Mouse (Mus musculus) urinary bladder, postnatal 36 days (tissue): ENCODE data around the gene Pafah1b3.

Experiments
- DNase-seq, 2 experiments: peaks; one replicate each; pipeline ENCODE4 v3.0.0; 2022; ENCODE audit warnings: low spot score in 2 of 2, mixed read lengths in 1 of 2

Gene Pafah1b3

GRCm38 (mm10) chr7:25305956-25306613, 8.3 kb upstream of the Pafah1b3 start, which contains the start of gene Tmem145:
TSS of gene Tmem145 (plus strand) at chr7:25306106.
- no peak for DNase-seq

DNA sequence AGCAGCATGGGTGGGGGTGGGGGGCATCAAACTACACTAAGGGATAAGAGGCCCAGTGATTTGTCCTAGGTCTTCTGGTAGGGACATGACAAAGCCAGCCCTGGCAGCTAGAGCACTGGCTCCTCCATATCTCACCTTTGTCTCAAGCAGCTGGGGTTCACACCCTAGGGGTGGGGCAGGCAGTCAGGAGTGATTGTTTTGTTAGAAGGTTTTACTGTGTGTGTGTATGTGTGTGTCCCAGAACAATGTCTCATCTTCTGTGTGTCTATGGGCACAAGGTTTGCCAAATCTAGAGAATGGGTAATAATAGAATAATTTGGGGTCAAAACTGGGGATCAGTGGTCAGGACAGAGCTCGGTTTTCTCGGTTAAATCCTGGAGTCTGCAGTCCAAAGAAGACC, 7.7 kb upstream of the Pafah1b3 start:
- DNase-seq = no peak

- DNase-seq = no peak
Observed at GRCm38 (mm10) chr7:25303685-25304006, 5.9 kb upstream of the Pafah1b3 start.

DNA sequence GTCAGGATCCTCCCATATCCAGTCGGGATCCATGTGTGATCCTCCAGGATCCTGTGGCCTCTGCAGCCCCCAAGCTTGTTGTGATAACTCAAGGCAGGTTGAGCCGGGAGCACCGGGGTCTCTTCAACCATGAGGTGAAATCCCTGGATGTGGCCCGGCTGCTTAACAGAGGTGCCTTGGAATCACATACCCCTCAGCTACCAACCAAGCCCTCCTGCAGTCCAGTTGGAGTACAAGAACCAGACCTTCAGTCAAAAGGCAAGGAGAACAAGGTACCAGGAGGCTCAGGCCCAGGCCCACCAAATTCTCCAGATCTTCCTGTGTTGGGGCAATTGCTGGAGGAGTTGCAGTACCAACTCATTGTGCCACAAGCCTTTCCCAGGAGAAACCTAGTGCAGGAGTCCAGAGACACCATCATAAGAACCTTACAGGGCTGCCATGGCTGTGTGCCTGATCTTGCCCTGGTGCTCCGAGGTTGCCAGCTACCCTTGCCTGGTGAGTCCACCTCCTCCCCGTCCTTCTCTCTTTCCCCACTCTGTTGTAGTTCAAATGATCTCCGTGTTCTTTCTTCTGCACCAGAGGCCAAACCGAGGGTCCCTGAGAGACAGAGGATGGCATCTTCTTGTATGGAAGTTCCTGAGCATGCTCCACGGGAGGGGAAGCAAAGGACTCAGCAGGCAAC, 5.4 kb upstream of the Pafah1b3 start:
- DNase-seq = no peak

DNA sequence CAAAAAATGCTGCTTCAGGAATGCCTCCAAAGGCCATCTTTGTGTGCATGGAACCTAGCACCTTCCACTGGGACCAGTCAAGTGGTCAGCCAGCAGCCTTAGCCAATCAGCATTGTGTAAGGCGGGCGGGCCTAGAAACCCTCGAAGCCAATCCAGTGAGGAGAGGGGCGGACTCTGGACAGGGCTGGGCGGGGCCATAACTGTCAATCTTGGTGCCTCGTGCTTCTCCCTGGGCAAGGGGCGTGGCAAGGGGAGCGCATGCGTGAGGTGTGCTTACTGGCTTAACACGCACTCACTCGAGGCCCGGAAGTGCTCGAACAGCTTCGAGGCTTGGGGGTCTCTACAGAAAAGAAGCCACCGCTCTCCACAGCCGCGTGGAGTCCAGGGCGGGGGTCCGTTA, 3.3 kb upstream of the Pafah1b3 start, which contains the start of gene Prr19:
Gene Prr19 (plus strand): TSS at position 349 of the 400 bp plus-strand sequence.
- DNase-seq = no peak

- no peak for DNase-seq
Observed at GRCm38 (mm10) chr7:25296945-25297453, 787 bp downstream of the Pafah1b3 start.

GRCm38 (mm10) chr7:25294960-25295722, 2.6 kb downstream of the Pafah1b3 start:
- DNase-seq = no peak

- no peak for DNase-seq
Observed at GRCm38 (mm10) chr7:25294495-25294894, 3.3 kb downstream of the Pafah1b3 start.

DNA sequence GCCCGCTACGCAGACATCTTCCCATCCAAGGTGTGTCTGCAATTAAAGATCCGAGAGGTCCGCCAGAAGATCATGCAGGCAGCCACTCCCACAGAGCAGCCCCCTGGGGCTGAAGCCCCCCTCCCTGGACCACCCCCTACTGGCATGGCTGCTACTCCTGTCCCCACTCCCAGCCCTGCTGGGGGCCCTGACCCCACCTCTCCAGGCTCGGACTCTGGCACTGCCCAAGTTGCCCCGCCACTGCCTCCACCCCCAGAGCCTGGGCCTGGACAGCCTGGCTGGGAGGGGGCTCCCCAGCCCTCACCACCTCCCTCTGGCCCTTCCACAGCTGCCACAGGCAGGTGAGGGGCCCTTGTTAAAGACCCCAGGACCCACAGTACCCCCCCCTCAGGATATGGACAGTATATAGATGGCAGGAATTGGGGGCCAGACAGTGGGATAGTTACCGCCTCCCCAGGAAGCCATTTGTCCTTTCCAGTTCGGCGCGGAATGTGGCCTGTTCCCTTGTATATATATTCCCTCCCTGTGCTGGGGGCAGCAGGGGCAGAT, 4.5 kb downstream of the Pafah1b3 start:
- no peak for DNase-seq

GRCm38 (mm10) chr7:25292107-25292506, 5.7 kb downstream of the Pafah1b3 start:
- DNase-seq = no peak

DNA sequence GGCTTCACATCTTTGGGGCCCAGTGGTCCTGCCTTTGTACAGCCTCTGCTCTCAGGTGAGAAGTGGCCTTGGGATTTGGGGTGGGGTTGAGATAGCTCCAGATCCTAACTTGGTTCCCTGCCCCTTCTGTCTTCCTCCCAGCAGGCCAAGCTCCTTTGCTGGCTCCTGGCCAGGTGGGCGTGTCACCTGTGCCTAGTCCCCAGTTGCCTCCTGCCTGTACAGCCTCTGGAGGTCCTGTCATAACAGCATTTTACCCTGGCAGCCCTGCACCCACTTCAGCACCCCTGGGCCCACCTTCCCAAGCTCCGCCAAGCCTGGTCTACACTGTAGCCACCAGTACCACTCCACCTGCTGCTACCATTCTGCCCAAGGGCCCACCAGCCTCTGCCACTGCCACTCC, 6.9 kb downstream of the Pafah1b3 start:
- no peak for DNase-seq

GRCm38 (mm10) chr7:25290463-25290862, 7.3 kb downstream of the Pafah1b3 start:
- no peak for DNase-seq

DNA sequence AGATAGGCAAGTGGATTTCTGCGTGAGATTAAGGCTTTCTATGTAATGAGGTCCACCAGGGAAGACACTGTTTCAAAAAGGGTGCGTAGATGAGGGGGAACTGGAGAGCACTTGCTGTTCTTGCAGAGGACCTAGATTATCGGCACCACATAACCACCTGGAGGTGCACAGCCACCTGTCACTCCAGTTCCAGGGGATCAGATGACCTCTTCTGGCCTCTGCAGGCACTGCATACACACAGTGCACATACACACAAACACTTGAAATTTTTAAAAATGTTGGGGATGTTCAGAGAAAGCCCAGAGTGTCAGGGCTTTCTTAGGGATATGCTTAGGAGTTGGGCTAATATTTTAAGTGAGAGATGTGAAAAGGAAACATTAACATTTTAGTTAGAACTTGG, 7.9 kb downstream of the Pafah1b3 start:
- DNase-seq = no peak

DNA sequence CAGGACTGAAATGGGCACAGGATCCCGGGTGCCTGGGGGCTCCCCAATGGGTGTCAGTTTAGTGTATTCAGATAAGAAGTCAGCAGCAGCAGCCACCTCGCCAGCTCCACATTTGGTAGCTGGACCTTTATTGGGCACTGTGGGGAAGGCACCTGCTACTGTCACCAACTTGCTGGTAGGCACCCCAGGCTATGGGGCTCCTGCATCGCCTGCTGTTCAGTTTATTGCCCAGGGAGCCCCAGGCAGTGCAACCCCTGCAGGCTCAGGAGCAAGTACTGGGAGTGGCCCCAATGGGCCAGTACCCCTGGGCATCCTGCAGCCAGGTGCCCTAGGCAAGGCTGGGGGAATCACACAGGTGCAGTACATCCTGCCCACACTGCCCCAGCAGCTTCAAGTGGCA, 9.1 kb downstream of the Pafah1b3 start:
- no peak for DNase-seq

- no peak for DNase-seq
Observed at GRCm38 (mm10) chr7:25288011-25288410, 9.8 kb downstream of the Pafah1b3 start.

DNA sequence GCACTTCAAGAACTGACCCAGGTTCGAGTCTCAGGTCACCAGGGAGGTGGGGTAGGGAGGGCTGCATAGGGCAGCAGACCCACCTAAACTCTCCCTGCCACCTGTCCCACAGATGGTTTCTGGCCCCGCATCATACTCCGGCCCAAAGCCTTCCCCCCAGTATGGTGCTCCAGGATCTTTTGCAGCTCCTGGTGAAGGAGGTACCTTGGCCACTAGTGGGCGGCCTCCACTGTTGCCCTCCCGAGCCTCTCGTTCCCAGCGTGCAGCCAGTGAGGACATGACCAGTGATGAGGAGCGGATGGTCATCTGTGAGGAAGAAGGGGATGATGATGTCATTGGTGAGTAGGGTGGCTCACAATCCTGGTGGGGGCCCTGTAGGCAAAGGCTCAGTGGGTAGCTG, 10.8 kb downstream of the Pafah1b3 start:
- no peak for DNase-seq

DNA sequence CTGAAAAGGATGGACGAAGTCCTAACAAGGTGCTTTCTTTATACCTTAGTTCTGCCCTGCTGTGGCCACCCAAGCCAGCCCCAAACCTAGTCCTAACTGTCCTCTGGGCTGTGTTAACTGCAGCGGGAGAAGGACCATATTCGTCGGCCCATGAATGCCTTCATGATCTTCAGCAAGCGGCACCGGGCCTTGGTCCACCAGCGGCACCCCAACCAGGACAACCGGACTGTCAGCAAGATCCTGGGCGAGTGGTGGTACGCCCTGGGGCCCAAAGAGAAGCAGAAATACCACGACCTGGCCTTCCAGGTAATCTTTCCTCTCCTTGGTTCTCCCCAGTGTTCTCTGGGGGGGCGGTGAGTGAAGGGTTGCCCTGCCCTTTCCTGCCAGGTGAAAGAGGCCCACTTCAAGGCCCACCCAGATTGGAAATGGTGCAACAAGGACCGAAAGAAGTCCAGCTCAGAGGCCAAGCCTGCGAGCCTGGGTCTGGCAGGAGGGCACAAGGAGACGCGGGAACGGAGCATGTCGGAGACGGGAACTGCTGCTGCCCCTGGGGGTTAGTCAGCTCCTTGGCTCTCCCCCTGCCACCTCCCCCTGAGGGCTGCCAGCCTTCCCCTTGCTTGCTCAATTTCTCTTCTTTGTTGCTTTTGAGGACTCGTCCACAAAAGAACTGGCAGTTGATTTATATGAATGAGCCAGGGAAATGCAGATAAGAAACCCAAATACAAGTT, 12.1 kb downstream of the Pafah1b3 start:
- no peak for DNase-seq

- DNase-seq = no peak
Observed at GRCm38 (mm10) chr7:25284766-25285165, 13.0 kb downstream of the Pafah1b3 start.

- no peak for DNase-seq
Observed at GRCm38 (mm10) chr7:25284171-25284570, 13.6 kb downstream of the Pafah1b3 start.

GRCm38 (mm10) chr7:25283637-25284036, 14.1 kb downstream of the Pafah1b3 start:
- no peak for DNase-seq

- no peak for DNase-seq
Observed at GRCm38 (mm10) chr7:25282731-25283211, 15.0 kb downstream of the Pafah1b3 start.
